Mouse (Mus musculus): ENCODE data around the gene Thy1.

DNA sequence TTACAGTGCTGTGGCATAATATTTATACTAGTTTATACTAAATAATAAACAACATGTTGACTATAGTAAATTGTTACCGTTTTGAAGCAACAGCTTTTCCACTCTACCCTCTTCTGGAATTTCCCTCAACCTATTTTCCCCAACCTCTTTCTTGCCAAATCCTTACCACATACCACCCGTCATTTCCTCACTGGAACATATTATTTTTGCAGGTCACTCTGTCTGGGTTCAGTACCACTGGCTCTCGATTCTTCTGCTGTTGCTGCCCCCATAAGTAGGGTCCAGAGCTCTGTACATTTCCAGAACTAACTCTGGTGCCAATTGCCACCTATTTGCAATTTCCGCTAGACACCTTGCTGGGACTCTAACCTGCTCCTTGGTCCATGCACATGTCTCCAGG, 11.2 kb upstream of the Thy1 start:
- TF ChIP-seq HCFC1 (IDR thresholded peaks at IDR 0.05; ENCODE audit: borderline replicate concordance, insufficient read depth, low read length) (no peak), ZNF384 (IDR thresholded peaks at IDR 0.05; ENCODE audit: low read depth, low read length) (no peak), ZC3H11A (IDR thresholded peaks at IDR 0.05; ENCODE audit: borderline replicate concordance, low read depth, low read length) (no peak), MAFK (IDR thresholded peaks at IDR 0.05; ENCODE audit: insufficient read depth, low read depth, low read length) (no peak)

All from ES-E14 (cell line).